Mouse (Mus musculus): ENCODE measurements around the gene A930018P22Rik. TPM values are rescaled to one million over a fixed set of nuclear protein-coding genes. Genes with fewer than 3 reads are reported as not detected.
"Not testable (repeated sequence)": the region's sequence is repeated elsewhere in the genome, so short reads cannot be mapped to it uniquely, and the experiment has no call there.

The A930018P22Rik gene
- not detected in 2 replicates for polyA plus RNA-seq (2015; fragmentation: Nextera tagmentation; extraction: Ambion mirVana)

- H3K4me1 ChIP-seq (ENCODE audit: control insufficient read depth, insufficient read depth, low read length): peaks cover 4% of the 10 kb centered on the region; the same call in 1 of the 2 replicates
- H3K9me3 ChIP-seq (replicated peaks; ENCODE audit: control insufficient read depth, low read length, poor library complexity, severe bottlenecking): no peaks in the 10 kb centered on the region
- peak within 1 kb of the TSS; percentile 76 for H3K9ac ChIP-seq (ENCODE audit: low read depth, low read length)
- H3K36me3 ChIP-seq (ENCODE audit: control insufficient read depth, insufficient read depth, low read length): no peaks in the 10 kb centered on the region
- peak within 1 kb of the TSS; percentile 79 for H3K4me2 ChIP-seq (ENCODE audit: low read length)
- under 1% methylated on average over 69 of the region's 74 CpGs for WGBS
- H3K27me3 ChIP-seq (ENCODE audit: control insufficient read depth, insufficient read depth, low read depth, low read length): peaks cover 7% of the 10 kb centered on the region; the same call in 1 of the 2 replicates
- peak; percentile 97 for ATAC-seq
- H3K27ac ChIP-seq (ENCODE audit: low read length): peak within 1 kb of the TSS; percentile 62
- H3K4me3 ChIP-seq (ENCODE audit: low read depth, low read length): peak within 1 kb of the TSS; percentile 71
Observed at GRCm38 (mm10) chr2:104122505-104123378, at the start of gene A930018P22Rik. TSS of gene A930018P22Rik (plus strand) at chr2:104122769.

GRCm38 (mm10) chr2:104078285-104078684 is 44.3 kb upstream of the A930018P22Rik start:
- 81% methylated on average over 5 of the region's 5 CpGs for WGBS
- H3K9me3 ChIP-seq (replicated peaks; ENCODE audit: control insufficient read depth, low read length, poor library complexity, severe bottlenecking); H3K27ac ChIP-seq (ENCODE audit: low read length); H3K27me3 ChIP-seq (ENCODE audit: control insufficient read depth, insufficient read depth, low read depth, low read length); H3K9ac ChIP-seq (ENCODE audit: low read depth, low read length); ATAC-seq; H3K4me3 ChIP-seq (ENCODE audit: low read depth, low read length); H3K36me3 ChIP-seq (ENCODE audit: control insufficient read depth, insufficient read depth, low read length); H3K4me1 ChIP-seq (ENCODE audit: control insufficient read depth, insufficient read depth, low read length); H3K4me2 ChIP-seq (ENCODE audit: low read length): not testable (repeated sequence)

GRCm38 (mm10) chr2:104081436-104082050 is 41.0 kb upstream of the A930018P22Rik start:
- not testable (repeated sequence) for H3K9me3 ChIP-seq (replicated peaks; ENCODE audit: control insufficient read depth, low read length, poor library complexity, severe bottlenecking); H3K27me3 ChIP-seq (ENCODE audit: control insufficient read depth, insufficient read depth, low read depth, low read length); H3K27ac ChIP-seq (ENCODE audit: low read length); H3K9ac ChIP-seq (ENCODE audit: low read depth, low read length); ATAC-seq; H3K4me1 ChIP-seq (ENCODE audit: control insufficient read depth, insufficient read depth, low read length); H3K4me2 ChIP-seq (ENCODE audit: low read length); H3K36me3 ChIP-seq (ENCODE audit: control insufficient read depth, insufficient read depth, low read length); H3K4me3 ChIP-seq (ENCODE audit: low read depth, low read length)
- no CpG with 5 or more reads among the region's 1 CpGs for WGBS

GRCm38 (mm10) chr2:104082474-104082873 is 40.1 kb upstream of the A930018P22Rik start:
- H3K27ac ChIP-seq (ENCODE audit: low read length): no peak overlapping the region
- no peaks in the 10 kb centered on the region for H3K9me3 ChIP-seq (replicated peaks; ENCODE audit: control insufficient read depth, low read length, poor library complexity, severe bottlenecking)
- H3K4me3 ChIP-seq (ENCODE audit: low read depth, low read length): no peak overlapping the region
- H3K4me2 ChIP-seq (ENCODE audit: low read length): no peak overlapping the region
- H3K4me1 ChIP-seq (ENCODE audit: control insufficient read depth, insufficient read depth, low read length): no peaks in the 10 kb centered on the region
- H3K27me3 ChIP-seq (ENCODE audit: control insufficient read depth, insufficient read depth, low read depth, low read length): no peaks in the 10 kb centered on the region
- H3K9ac ChIP-seq (ENCODE audit: low read depth, low read length): no peak overlapping the region
- H3K36me3 ChIP-seq (ENCODE audit: control insufficient read depth, insufficient read depth, low read length): no peaks in the 10 kb centered on the region
- ATAC-seq: no peak

- H3K4me1 ChIP-seq (ENCODE audit: control insufficient read depth, insufficient read depth, low read length); H3K9me3 ChIP-seq (replicated peaks; ENCODE audit: control insufficient read depth, low read length, poor library complexity, severe bottlenecking); ATAC-seq; H3K9ac ChIP-seq (ENCODE audit: low read depth, low read length); H3K4me3 ChIP-seq (ENCODE audit: low read depth, low read length); H3K4me2 ChIP-seq (ENCODE audit: low read length); H3K36me3 ChIP-seq (ENCODE audit: control insufficient read depth, insufficient read depth, low read length); H3K27me3 ChIP-seq (ENCODE audit: control insufficient read depth, insufficient read depth, low read depth, low read length); H3K27ac ChIP-seq (ENCODE audit: low read length): not testable (repeated sequence)
Observed at GRCm38 (mm10) chr2:104084027-104084426, 38.5 kb upstream of the A930018P22Rik start.

- not testable (repeated sequence) for H3K27ac ChIP-seq (ENCODE audit: low read length); H3K36me3 ChIP-seq (ENCODE audit: control insufficient read depth, insufficient read depth, low read length); H3K9me3 ChIP-seq (replicated peaks; ENCODE audit: control insufficient read depth, low read length, poor library complexity, severe bottlenecking); H3K27me3 ChIP-seq (ENCODE audit: control insufficient read depth, insufficient read depth, low read depth, low read length); ATAC-seq; H3K4me2 ChIP-seq (ENCODE audit: low read length); H3K9ac ChIP-seq (ENCODE audit: low read depth, low read length); H3K4me1 ChIP-seq (ENCODE audit: control insufficient read depth, insufficient read depth, low read length); H3K4me3 ChIP-seq (ENCODE audit: low read depth, low read length)
- 83% methylated on average over 1 of the region's 1 CpGs for WGBS
Observed at GRCm38 (mm10) chr2:104087562-104087961, 35.0 kb upstream of the A930018P22Rik start.

- no peaks in the 10 kb centered on the region for H3K27me3 ChIP-seq (ENCODE audit: control insufficient read depth, insufficient read depth, low read depth, low read length)
- H3K9me3 ChIP-seq (replicated peaks; ENCODE audit: control insufficient read depth, low read length, poor library complexity, severe bottlenecking): no peaks in the 10 kb centered on the region
- WGBS: 92% methylated on average over 2 of the region's 2 CpGs
- H3K9ac ChIP-seq (ENCODE audit: low read depth, low read length): no peak overlapping the region
- no peak for ATAC-seq
- no peak overlapping the region for H3K4me2 ChIP-seq (ENCODE audit: low read length)
- H3K27ac ChIP-seq (ENCODE audit: low read length): no peak overlapping the region
- no peak overlapping the region for H3K4me3 ChIP-seq (ENCODE audit: low read depth, low read length)
- H3K36me3 ChIP-seq (ENCODE audit: control insufficient read depth, insufficient read depth, low read length): no peaks in the 10 kb centered on the region
- H3K4me1 ChIP-seq (ENCODE audit: control insufficient read depth, insufficient read depth, low read length): peaks cover 5% of the 10 kb centered on the region; the same call in 1 of the 2 replicates
Observed at GRCm38 (mm10) chr2:104093305-104093704, 29.3 kb upstream of the A930018P22Rik start.

GRCm38 (mm10) chr2:104095741-104096213 is 26.8 kb upstream of the A930018P22Rik start, which contains the start of gene Cd59a:
TSS of gene Cd59a (plus strand) at chr2:104095801.
- Histone ChIP-seq H3K4me1 (ENCODE audit: control insufficient read depth, insufficient read depth, low read length) (peaks cover 5% of the 10 kb centered on the region; the same call in 1 of the 2 replicates), H3K9ac (ENCODE audit: low read depth, low read length) (peak within 1 kb of the TSS; percentile 59), H3K27ac (ENCODE audit: low read length) (0 out of 2 replicates have a peak within 1 kb of the TSS, but pooled peaks have one; percentile 53), H3K27me3 (ENCODE audit: control insufficient read depth, insufficient read depth, low read depth, low read length) (no peaks in the 10 kb centered on the region), H3K4me2 (ENCODE audit: low read length) (peak within 1 kb of the TSS; percentile 53), H3K36me3 (ENCODE audit: control insufficient read depth, insufficient read depth, low read length) (no peaks in the 10 kb centered on the region), H3K9me3 (replicated peaks; ENCODE audit: control insufficient read depth, low read length, poor library complexity, severe bottlenecking) (no peaks in the 10 kb centered on the region), H3K4me3 (ENCODE audit: low read depth, low read length) (peak within 1 kb of the TSS; percentile 37)
- WGBS: 4% methylated on average over 15 of the region's 15 CpGs
- ATAC-seq: peak; percentile 93

GRCm38 (mm10) chr2:104096256-104096655 is 26.3 kb upstream of the A930018P22Rik start:
- peak; percentile 19; the same call in 1 of the 2 replicates for ATAC-seq
- Histone ChIP-seq H3K9ac (ENCODE audit: low read depth, low read length) (peak overlapping the region; percentile 59), H3K4me2 (ENCODE audit: low read length) (peak overlapping the region; percentile 53), H3K4me1 (ENCODE audit: control insufficient read depth, insufficient read depth, low read length) (peaks cover 5% of the 10 kb centered on the region; the same call in 1 of the 2 replicates), H3K27ac (ENCODE audit: low read length) (0 out of 2 replicates have a peak overlapping the region, but pooled peaks have one; percentile 53), H3K27me3 (ENCODE audit: control insufficient read depth, insufficient read depth, low read depth, low read length) (no peaks in the 10 kb centered on the region), H3K9me3 (replicated peaks; ENCODE audit: control insufficient read depth, low read length, poor library complexity, severe bottlenecking) (no peaks in the 10 kb centered on the region), H3K36me3 (ENCODE audit: control insufficient read depth, insufficient read depth, low read length) (no peaks in the 10 kb centered on the region), H3K4me3 (ENCODE audit: low read depth, low read length) (peak overlapping the region; percentile 37)
- WGBS: 37% methylated on average over 10 of the region's 10 CpGs
